8 mouse cellular contexts compared by ENCODE assay signal in genomic region chr5:64230507-64231041, GRCm38 (mm10).
DNase-seq lines count a peak whose midpoint lies in the region; ATAC-seq and TF ChIP-seq lines count a peak whose summit lies in the region.

No protein-coding gene starts in this region.

- H3K9ac ChIP-seq in embryonic facial prominence, embryonic 15.5 days: peak overlapping the region; percentile 45
- peak overlapping the region; percentile 68 for H3K9ac ChIP-seq in intestine, embryonic 15.5 days

- no peak for TF ChIP-seq CTCF in lung, adult 2 months (IDR thresholded peaks at IDR 0.05; ENCODE audit: insufficient read depth, low read length)

- H3K4me2 ChIP-seq in embryonic facial prominence, embryonic 15.5 days (replicated peaks): peak overlapping the region; percentile 84
- peak overlapping the region; percentile 83 for H3K4me2 ChIP-seq in intestine, embryonic 15.5 days (replicated peaks)

- TF ChIP-seq POLR2A in lung, adult 2 months (IDR thresholded peaks at IDR 0.05; ENCODE audit: borderline replicate concordance, extremely low read depth, low read depth, low read length): no peak

- no peaks in the 10 kb centered on the region for H3K36me3 ChIP-seq in embryonic facial prominence, embryonic 15.5 days
- H3K36me3 ChIP-seq in intestine, embryonic 15.5 days: no peaks in the 10 kb centered on the region

- H3K27me3 ChIP-seq in embryonic facial prominence, embryonic 15.5 days: no peaks in the 10 kb centered on the region
- no peaks in the 10 kb centered on the region for H3K27me3 ChIP-seq in intestine, embryonic 15.5 days (replicated peaks)

- no peaks in the 10 kb centered on the region; the same call in 1 of the 2 replicates for H3K4me1 ChIP-seq in lung, adult 2 months (ENCODE audit: control insufficient read depth, insufficient read depth, low read length)
- H3K4me1 ChIP-seq in embryonic facial prominence, embryonic 15.5 days: peaks cover 15% of the 10 kb centered on the region
- peaks cover 40% of the 10 kb centered on the region for H3K4me1 ChIP-seq in intestine, embryonic 15.5 days (replicated peaks)

- DNase-seq in lung, adult 2 months: no peak
- no peak for DNase-seq in lung, postnatal 36 days
- DNase-seq in R1 (ENCODE audit: low read depth, low spot score): peak; percentile 67
- peak; percentile 39 to 44 for DNase-seq in lung, postnatal 4 days
- DNase-seq in thymus, postnatal 14 days: peak; percentile 61
- no peak for DNase-seq in urinary bladder, adult 2 months (ENCODE audit: low spot score)

- peak overlapping the region; percentile 74 for H3K27ac ChIP-seq in embryonic facial prominence, embryonic 15.5 days (replicated peaks)
- peak overlapping the region; percentile 72 for H3K27ac ChIP-seq in intestine, embryonic 15.5 days

- no peak; the same call in 1 of the 2 replicates for ATAC-seq in embryonic facial prominence, embryonic 15.5 days (ENCODE audit: insufficient number of reproducible peaks, low FRiP score, low TSS enrichment, low read depth)
- ATAC-seq in intestine, embryonic 15.5 days: peak; percentile 44; the same call in 1 of the 2 replicates

- no peaks in the 10 kb centered on the region for H3K9me3 ChIP-seq in embryonic facial prominence, embryonic 15.5 days (replicated peaks)
- H3K9me3 ChIP-seq in intestine, embryonic 15.5 days: no peaks in the 10 kb centered on the region

- H3K4me3 ChIP-seq in lung, adult 2 months (replicated peaks; ENCODE audit: extremely low read depth, low read depth, low read length): peak overlapping the region; percentile 77
- peak overlapping the region; percentile 71 for H3K4me3 ChIP-seq in embryonic facial prominence, embryonic 15.5 days (replicated peaks)
- H3K4me3 ChIP-seq in intestine, embryonic 15.5 days (replicated peaks): peak overlapping the region; percentile 73

- 1% methylated on average over 31 of the region's 33 CpGs for WGBS in lung, adult 2 months
- 0% methylated on average over 22 of the region's 33 CpGs for WGBS in embryonic facial prominence, embryonic 15.5 days
- under 1% methylated on average over 30 of the region's 33 CpGs for WGBS in intestine, embryonic 15.5 days

Comparison
In these comparisons a context has a peak if more than half of its experiments do, and no peak if none do; other contexts are left out.
1. DNase-seq: peak in R1 (single experiment), lung, postnatal 4 days (2 of 2) and thymus, postnatal 14 days (single experiment); none in lung, adult 2 months (single experiment), lung, postnatal 36 days (single experiment) and urinary bladder, adult 2 months (single experiment).
2. Peak in every context shown above with its lines, with median percentiles within 50 percentile points of each other: H3K4me3 ChIP-seq.